Mouse (Mus musculus): ENCODE results near the gene Srebf1. TPM values are rescaled to one million over a fixed set of nuclear protein-coding genes. Genes with fewer than 3 reads are reported as not detected.

The Srebf1 gene
- total RNA-seq, 2 experiments from 2014 or later: 46.8 to 52.8 TPM

DNA sequence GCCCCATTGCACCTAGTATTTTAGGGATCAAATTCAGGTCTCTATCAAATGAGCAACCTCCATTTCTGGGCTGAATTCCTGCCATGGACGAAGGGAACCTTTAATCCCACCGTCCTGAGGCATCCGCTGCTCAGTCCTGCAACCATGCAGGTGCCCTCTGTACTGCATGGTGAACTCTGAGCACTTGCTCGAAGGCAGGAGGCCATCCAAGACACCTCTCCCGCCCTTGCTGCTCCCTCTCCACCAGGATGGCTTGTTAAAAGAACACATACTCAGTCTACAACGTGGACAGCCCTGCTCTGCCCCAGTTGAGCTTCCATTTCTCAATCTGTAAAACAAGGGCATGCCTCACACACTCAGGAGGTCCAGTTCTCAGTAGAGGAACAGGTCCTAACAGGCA, 14.2 kb downstream of the Srebf1 start:
- no peak for DNase-seq (ENCODE audit: low spot score in 2 of 2)

DNA sequence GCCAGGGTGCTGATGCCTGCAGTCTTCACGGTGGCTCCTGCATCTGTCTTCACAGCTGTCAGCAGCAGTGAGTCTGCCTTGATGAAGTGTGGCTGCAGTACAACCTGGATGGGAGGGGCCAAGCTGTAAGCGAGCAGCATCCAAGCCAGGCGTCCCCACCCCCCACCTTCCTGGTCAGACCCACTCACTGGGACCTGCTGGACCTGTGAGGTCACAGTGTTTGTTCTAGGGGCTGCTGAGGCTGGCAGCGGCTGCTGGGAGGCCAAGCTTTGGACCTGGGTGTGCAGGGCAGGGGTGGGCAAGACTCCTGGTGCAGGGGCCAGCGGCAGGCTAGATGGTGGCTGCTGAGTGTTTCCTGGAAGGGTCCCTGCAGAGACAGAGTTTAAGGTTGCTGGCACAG, 16.2 kb downstream of the Srebf1 start:
- no peak for DNase-seq (ENCODE audit: low spot score in 2 of 2)

DNA sequence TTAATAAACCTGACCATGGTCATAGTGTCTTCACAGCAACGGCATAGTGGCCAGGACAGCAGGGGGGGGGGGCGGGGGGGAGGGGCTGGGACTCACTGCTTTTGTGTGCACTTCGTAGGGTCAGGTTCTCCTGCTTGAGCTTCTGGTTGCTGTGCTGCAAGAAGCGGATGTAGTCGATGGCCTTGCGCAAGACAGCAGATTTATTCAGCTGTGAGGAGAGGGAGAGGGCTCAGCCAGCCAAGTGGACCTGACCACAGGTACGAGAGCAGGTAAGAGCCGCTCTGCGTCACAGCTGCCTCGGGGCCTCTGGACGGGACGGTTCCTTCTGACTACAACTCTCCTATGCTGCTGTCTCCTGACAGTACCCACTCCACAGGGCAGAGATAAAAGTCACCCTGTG, 17.4 kb downstream of the Srebf1 start:
- DNase-seq (ENCODE audit: low spot score in 2 of 2): no peak

DNA sequence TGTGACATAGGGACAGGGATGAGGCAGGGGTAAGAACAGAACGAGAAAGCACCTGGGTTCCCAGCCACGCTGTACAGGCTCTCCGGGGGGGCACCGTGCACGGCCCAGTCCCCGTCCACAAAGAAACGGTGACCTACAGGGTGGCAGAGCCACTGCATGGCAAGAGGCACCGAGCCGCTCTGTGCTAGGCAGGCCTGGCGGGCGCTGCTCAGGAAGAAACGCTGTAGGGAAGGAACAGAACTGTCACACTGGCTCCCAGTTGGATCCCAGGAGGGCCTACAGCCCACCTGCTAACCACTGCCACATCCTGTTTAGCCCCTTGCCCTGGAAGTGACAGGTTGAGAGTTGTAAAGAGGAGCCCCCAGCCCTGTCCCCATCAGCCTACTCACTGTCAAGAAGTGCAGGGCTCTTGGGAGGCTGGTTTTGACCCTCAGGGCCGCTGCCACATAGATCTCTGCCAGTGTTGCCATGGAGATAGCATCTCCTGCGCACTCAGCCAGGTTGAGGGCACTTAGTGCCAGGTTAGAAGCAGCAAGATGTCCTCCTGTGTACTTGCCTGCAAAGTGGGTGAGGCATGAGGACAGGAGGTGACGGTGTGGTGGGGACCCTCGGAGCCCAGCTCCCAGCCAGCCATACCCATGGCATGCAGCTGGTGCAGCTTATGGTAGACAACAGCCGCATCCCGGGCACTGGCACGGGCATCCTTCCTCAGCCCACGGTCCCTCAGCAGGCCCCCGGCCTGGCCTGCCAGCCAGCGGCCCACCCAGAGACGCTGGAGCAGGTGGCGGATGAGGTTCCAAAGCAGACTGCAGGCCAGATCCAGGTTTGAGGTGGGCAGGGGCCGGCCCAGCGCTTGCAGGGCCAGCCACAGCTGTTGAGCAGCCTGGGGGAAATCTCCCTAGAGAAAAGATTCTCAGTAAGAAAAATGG, 19.4 kb downstream of the Srebf1 start:
- DNase-seq (ENCODE audit: low spot score in 2 of 2): no peak

DNA sequence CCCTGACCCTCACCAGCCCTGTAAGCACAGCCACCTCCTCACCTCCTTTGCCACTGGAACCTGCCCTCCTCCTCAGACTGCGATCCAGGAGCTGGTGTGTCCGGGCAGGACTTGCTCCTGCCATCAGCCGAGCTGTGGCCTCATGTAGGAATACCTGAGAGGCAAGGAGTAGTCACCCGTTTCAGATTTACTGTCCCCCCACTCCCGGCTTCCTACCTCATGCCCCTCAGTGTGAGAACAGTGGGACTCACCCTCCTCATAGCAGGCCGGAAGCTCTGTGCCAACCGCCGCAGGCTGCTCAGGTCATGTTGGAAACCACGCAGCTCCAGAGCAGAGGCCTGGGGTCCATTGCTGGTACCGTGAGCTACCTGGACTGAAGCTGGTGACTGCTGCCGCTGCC, 22.0 kb downstream of the Srebf1 start:
- no peak for DNase-seq (ENCODE audit: low spot score in 2 of 2)

DNA sequence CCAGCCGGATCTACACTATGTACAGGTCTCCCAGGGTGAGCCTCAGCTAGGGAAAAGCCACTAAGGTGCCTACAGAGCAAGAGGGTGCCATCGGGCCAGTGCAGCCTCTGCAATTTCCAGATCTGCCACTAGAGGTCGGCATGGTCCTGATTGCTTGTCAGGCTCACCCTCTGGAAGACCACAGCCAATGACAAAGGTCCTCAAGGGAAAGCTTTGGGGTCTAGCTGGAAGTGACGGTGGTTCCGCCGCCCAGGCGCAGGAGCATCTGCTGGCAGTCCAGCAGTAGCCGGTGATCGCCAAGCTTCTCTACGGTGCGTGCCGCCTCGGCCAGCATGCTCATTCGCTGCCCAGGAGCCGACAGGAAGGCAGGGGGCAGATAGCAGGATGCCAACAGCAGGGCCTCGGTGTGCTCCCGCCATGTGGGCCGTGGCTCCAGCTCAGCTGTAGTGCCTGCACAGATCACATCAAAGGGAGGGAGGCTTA, 22.6 kb downstream of the Srebf1 start:
- peak; percentile 98 to 99 for DNase-seq (ENCODE audit: low spot score in 2 of 2)

DNA sequence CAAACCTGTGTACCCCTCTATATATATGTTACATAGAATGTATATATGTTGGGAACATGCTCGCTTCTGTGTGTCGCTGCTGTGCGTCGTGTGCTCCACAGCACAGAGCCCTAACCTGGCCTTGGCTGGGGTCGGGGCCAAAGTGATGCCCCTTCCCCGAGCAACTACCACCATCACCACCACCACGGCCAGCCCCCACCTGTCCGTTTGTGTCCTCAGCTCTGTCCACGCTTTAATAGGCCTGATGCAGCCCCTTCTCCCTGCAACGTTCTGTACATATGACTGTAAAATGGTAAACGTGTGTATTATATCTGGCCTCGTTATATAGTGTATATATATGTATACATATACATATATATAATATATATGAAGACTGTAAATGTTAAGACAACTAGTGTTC, 23.7 kb downstream of the Srebf1 start:
- DNase-seq (ENCODE audit: low spot score in 2 of 2): no peak

DNA sequence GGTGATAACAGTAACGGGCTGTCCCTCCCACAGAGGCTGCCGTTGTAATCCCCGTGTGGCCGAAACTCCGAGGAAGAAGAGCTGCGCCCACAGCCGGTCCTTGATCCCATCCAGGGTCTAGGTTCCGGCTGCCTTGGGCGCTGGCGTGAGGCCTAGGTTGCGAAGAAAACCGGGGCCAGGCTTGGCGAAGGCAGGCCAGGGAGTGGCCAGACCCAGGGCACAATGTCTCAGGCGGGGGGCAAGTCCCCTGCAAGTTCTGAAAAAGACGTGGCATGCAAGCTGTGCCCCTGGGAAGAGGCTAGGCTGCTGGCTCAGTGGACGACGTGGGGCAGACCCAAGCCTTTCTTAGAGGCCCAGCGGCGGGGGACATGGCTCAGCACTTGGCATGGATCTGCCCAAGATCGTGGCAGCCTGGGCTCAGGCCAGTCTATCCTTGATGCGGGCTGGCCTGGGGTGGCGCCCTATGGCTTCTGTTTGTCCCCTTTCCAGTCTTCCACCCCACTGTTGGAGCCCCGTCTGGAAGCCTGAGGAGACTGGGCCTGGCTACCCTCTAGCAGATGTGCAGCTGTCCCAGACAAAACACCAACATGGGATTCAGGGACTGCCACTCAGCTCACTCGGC, 24.3 kb downstream of the Srebf1 start:
- DNase-seq (ENCODE audit: low spot score in 2 of 2): no peak

DNA sequence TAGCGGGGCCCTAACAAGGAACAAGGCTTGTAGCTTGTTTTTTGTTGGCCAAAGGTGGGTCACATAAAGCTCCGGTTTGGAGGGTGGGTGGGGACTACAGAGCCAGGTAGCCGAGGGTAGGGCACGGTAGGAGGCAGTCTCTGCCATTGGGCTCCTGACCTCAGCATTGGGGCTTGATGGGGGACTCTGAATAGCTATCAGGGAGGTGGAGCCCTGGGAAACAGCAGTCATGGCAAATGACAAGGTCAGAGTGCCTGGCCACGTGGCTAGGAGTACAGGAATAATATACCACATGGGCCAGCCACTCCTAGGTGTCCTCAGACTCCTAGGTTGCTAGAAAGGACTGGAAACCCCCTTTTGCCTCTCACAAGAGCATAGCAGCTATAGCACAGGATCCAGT, 26.0 kb downstream of the Srebf1 start:
- no peak for DNase-seq (ENCODE audit: low spot score in 2 of 2)

DNA sequence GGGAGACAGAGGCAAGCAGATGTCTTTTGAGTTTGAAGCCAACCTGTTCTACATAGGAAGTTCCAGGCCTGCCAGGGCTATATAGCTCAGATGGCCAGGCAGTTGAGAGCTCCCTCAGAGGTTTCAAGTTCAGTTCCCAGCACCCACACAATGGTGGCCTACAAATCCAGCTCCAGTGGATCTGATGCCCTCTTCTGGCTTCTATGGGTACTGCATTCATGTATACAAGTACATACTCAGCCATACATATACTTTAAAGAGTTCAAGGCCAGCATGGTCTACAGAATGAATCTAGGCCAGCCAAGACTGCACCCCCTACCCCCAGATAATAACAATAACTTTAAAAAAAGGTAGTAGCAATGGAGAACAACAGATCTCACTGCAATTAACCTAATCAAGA, 27.3 kb downstream of the Srebf1 start:
- no peak for DNase-seq (ENCODE audit: low spot score in 2 of 2)

DNA sequence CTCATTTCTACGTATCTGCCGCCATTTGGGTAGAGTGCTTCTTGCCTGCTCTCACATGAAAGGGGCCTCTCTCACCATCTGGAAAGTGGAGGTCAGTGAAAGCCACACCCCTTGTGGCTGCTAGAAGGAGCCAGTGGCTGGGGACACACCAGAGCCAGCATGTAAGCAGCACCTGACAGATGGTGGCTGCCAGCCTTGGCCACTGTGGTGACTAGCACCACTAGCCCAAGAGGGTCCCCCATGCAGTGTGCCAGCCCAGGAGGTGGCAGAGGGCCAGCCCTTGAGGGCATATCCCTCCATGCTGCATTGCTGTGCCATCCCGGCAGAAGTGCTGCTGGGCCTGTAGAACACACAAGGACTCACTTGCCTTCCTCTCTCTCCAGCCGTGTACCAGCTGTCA, 28.8 kb downstream of the Srebf1 start:
- DNase-seq (ENCODE audit: low spot score in 2 of 2): no peak

DNA sequence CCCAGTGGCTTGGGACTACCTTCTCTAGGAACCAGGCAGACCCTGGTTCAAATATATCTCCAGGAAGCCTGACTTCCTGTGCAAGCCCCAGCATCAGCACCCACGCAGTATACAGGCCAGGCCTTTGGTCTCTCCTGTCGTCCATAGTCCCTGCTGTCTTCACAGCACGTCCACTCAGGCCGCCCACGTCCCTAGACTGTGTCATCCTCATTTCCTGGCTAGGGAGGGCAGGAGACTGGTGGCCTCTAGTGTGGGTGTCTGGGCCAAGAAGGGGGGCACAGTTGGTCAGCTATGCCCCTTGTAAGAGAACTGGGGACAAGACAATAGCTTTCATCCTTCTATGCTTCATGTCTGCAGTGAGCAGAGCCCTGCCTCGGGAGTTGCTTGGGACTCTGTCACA, 29.8 kb downstream of the Srebf1 start:
- DNase-seq (ENCODE audit: low spot score in 2 of 2): no peak

DNA sequence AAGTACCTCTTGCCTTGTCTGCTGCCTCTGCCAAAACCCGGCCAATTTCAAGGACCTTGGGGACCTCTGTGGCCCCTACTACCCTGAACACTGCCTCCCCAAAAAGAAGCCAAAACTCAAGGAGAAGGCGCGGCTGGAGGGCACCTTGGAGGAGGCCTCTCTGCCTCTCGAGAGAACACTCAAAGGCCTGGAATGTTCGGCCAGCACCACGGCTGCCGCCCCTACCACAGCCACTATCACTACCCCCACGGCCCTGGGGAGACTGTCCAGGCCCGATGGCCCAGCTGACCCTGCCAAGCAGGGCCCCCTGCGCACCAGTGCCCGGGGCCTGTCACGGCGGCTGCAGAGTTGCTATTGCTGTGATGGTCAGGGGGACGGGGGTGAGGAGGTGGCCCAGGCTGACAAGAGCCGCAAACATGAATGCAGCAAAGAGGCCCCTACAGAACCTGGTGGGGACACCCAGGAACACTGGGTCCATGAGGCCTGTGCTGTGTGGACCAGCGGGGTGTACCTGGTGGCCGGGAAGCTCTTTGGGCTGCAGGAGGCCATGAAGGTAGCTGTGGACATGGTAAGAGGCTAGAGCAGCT, 32.2 kb downstream of the Srebf1 start:
- DNase-seq (ENCODE audit: low spot score in 2 of 2): no peak

DNA sequence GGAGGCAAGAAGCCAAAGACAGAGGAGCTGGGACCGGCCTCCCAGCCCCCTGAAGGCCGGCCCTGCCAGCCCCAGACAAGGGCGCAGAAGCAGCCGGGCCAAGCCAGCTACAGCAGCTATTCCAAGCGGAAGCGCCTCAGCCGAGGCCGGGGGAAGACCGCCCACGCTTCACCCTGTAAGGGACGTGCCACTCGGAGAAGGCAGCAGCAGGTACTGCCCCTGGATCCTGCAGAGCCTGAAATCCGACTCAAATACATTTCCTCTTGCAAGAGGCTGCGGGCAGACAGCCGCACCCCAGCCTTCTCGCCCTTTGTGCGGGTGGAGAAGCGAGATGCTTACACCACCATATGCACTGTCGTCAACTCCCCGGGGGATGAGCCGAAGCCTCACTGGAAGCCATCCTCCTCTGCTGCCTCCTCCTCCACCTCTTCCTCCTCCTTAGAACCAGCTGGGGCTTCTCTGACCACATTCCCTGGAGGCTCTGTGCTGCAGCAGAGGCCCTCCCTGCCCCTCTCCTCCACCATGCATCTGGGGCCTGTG, 32.8 kb downstream of the Srebf1 start:
- DNase-seq (ENCODE audit: low spot score in 2 of 2): no peak

DNA sequence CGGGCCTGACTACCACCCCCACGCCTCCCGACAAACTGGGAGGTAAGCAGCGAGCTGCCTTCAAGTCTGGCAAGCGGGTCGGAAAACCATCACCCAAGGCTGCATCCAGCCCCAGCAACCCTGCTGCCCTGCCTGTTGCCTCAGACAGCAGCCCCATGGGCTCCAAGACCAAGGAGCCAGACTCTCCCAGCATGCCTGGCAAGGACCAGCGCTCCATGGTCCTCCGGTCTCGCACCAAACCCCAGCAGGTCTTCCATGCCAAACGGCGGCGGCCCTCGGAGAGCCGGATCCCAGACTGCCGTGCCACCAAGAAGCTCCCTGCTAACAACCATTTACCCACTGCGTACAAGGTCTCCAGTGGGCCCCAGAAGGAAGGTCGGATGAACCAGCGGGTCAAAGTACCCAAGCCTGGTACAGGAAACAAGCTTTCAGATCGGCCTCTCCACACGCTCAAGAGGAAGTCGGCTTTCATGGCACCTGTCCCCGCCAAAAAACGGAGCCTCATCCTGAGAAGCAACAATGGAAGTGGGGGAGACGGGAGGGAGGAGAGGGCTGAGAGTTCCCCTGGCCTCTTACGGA, 34.0 kb downstream of the Srebf1 start:
- DNase-seq (ENCODE audit: low spot score in 2 of 2): no peak

DNA sequence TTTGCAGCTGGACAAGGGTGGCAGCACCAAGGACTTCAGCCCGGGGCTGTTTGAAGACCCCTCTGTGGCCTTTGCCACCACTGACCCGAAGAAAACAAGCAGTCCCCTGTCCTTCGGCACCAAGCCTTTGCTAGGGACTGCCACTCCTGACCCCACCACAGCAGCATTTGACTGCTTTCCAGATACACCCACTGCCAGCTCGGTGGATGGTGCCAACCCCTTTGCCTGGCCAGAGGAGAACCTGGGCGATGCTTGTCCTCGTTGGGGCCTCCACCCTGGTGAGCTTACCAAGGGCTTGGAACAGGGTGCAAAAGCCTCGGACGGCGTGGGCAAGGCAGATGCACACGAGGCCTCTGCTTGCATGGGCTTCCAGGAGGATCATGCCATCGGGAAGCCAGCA, 35.3 kb downstream of the Srebf1 start:
- peak in 1 of 2 experiments; percentile 68 for DNase-seq (ENCODE audit: low spot score in 2 of 2)

DNA sequence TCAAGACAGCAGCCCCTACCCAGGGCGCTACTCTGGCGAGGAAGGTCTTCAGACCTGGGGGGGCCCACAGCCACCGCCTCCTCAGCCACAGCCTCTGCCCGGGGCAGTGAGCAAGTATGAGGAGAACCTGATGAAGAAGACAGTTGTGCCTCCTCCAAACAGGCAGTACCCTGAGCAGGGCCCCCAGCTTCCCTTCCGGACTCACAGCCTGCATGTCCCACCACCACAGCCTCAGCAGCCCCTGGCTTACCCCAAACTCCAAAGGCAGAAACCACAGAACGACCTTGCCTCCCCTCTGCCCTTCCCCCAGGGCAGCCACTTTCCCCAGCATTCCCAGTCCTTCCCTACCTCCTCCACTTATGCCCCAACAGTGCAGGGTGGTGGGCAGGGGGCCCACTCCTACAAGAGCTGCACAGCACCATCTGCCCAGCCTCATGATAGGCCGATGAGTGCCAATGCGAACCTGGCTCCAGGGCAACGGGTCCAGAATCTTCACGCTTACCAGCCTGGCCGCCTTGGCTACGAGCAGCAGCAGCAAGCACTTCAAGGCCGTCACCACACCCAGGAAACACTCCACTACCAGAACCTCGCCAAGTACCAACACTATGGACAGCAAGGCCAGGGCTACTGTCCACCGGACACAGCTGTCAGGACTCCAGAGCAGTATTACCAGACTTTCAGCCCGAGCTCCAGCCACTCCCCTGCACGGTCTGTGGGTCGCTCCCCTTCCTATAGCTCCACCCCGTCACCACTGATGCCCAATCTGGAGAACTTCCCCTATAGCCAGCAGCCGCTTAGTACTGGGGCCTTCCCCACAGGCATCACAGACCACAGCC, 36.8 kb downstream of the Srebf1 start:
- peak; percentile 64 to 73 for DNase-seq (ENCODE audit: low spot score in 2 of 2)

DNA sequence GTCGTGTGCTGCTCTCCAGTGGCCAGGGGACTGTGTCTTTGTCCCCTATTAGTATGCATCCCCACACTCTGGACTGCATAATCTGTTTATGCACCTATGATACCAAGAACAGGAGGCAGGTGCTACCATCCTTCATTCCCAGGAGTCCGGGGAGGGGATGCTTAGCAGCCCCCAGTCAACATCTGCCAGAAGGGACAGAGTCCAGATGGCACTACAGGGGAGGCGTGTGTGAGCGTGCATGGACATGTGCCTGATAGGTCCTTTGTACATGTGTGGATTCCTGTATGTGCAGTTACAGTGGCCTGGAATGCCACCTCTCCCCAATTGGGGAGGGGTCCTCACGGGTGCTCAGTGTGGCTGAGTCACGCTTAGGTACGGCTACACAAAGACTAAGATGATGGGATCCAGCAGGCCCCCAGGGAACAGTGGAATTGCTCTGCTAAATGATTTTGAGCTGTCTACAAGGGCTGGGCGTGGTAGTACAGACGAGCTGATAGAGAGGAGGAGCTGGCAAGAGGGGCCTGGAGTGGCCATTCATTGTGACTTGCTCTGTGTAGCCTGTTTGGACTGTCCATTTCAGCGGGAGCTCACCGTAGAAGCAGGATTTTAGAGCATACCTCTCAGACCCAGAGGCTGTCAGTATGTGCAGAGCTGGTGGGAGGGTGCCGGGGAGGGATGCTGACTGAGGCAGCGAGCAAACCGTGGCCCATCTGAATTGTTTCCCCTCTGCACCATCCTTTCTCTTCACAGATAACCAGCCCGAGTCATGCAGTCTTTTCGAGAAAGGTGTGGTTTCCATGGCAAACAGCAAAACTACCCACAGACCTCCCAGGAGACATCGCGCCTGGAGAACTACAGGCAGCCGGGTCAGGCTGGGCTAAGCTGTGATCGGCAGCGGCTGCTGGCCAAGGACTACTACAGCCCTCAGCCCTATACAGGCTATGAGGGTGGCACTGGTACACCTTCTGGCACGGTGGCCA, 37.7 kb downstream of the Srebf1 start:
- DNase-seq (ENCODE audit: low spot score in 2 of 2): peak in 1 of 2 experiments; percentile 43

DNA sequence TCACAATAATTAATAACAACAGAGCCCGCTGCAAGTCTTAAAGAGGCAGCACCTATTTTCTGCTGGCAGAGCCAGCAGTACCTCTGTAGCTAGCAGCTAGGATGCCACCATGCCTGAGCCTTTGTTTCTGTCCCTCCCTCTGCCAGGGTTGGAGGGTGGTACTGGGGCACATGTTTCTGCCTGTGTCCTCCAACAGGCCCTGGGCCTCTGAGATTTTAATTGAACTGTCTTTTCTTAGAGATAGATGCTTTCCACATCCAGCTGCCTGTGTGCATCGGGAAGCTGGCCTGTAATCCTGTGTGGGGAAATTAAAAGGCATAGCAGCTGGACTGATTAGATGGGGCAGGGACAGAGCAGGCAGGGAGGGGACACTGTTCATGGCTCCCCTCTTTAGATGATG, 39.6 kb downstream of the Srebf1 start:
- DNase-seq (ENCODE audit: low spot score in 2 of 2): no peak

Measured in layer of hippocampus, postnatal 10 days (tissue).